Mouse (Mus musculus) neural tube, embryonic 12.5 days (tissue): ENCODE measurements around the gene Hif3a. TPM values are rescaled to one million over a fixed set of nuclear protein-coding genes. Genes with fewer than 3 reads are reported as not detected.

ENCODE experiments used
- polyA plus RNA-seq: library from polyadenylated mRNA; unstranded; fragments of >200 nt; fragmentation: Nextera tagmentation; extraction: Ambion mirVana; gene quantifications from 2 replicates; pipeline ENCODE4 v1.2.1, GENCODE M21; 2016

Gene Hif3a
- polyA plus RNA-seq, 1 experiment from 2014 or later: 5.2 TPM

Other genes with a start within 250 kb of the Hif3a start
- gene Strn4, start 246.5 kb downstream of the Hif3a start, polyA plus RNA-seq: 170 and 172 TPM in 2 replicates
- 35.7 and 36.2 TPM in 2 replicates for gene Fkrp, start 245.7 kb downstream of the Hif3a start, polyA plus RNA-seq
- 9.5 and 10.4 TPM in 2 replicates for gene Prkd2, start 219.5 kb downstream of the Hif3a start, polyA plus RNA-seq
- 9.0 and 10.2 TPM in 2 replicates for gene Dact3, start 187.1 kb downstream of the Hif3a start, polyA plus RNA-seq
- 8.4 and 9.6 TPM in 2 replicates for gene Gng8, start 170.6 kb downstream of the Hif3a start, polyA plus RNA-seq
- 1.5 and 3.0 TPM in 2 replicates for gene Ptgir, start 155.9 kb downstream of the Hif3a start, polyA plus RNA-seq
- 213 and 232 TPM in 2 replicates for gene Calm3, start 138.3 kb downstream of the Hif3a start, polyA plus RNA-seq
- 40.2 and 47.5 TPM in 2 replicates for gene Pnmal2, start 117.7 kb downstream of the Hif3a start, polyA plus RNA-seq
- 25.6 and 26.2 TPM in 2 replicates for gene Pnmal1, start 102.7 kb downstream of the Hif3a start, polyA plus RNA-seq
- gene Gm42372, start 79.3 kb downstream of the Hif3a start, polyA plus RNA-seq: 1.5 and 2.0 TPM in 2 replicates
- 7.9 and 15.3 TPM in 2 replicates for gene Ccdc8, start 69.7 kb downstream of the Hif3a start, polyA plus RNA-seq
- gene Ppp5c, start 34.5 kb downstream of the Hif3a start, polyA plus RNA-seq: 112 and 113 TPM in 2 replicates
- gene Psg16, start 11.6 kb upstream of the Hif3a start, polyA plus RNA-seq: 0.27 and 0.28 TPM in 2 replicates
- not detected in 2 replicates for gene Ceacam3, start 87.9 kb upstream of the Hif3a start, polyA plus RNA-seq
- gene Psg29, start 141.1 kb upstream of the Hif3a start, polyA plus RNA-seq: not detected in 2 replicates